Mouse (Mus musculus): ENCODE data around the gene Ank3.

- no peak for TF ChIP-seq CTCF (conservative IDR thresholded peaks at IDR 0.05; ENCODE audit: insufficient read depth, insufficient read length, low read depth, low read length)
- no peak for TF ChIP-seq POLR2A (IDR thresholded peaks at IDR 0.05; ENCODE audit: low read depth, low read length)
Measured at GRCm38 (mm10) chr10:69548771-69549170, 150.2 kb downstream of the Ank3 start.
